Mouse (Mus musculus) cerebral cortex, adult 2 months (tissue): Measurements from ENCODE around the gene Lrsam1.

Experiments
- WGBS: fragments of 180-500 bp; shearing (Covaris S2); methylation state at CpG from one replicate; pipeline ENCODE4 v1.1.7; 2018; 5-methylcytosine and 5-hydroxymethylcytosine counted together

The Lrsam1 gene

GRCm38 (mm10) chr2:32966689-32967631 is 5.5 kb upstream of the Lrsam1 start:
- WGBS = under 1% methylated on average over 55 of the region's 55 CpGs

DNA sequence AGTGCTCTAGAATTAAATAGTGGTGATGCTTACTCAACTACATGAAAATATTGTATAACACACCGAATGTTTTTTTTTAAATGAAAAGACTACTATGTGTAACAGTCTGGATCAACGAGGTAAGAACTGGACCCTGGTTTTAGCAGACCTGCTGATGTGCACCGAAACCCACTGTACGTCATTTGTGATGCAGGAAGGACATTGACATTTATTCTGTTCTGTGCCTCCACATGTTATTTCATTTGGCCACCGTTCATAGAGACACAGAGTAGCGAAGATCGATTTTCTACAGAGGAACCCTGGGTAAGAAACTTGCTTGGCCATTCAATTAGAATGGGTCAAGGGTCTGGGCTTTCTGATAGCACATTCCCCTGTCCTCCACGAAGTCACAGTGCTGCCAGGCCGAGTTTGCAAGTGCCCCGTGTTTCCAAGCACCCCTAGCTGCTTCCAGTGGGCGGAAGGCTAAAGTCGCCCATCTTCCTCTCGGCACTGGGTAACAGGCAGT is 4.8 kb upstream of the Lrsam1 start:
- WGBS = 7% methylated on average over 13 of the region's 13 CpGs

- 20% methylated on average over 7 of the region's 7 CpGs for WGBS
Measured at GRCm38 (mm10) chr2:32965511-32966183, 4.2 kb upstream of the Lrsam1 start.

DNA sequence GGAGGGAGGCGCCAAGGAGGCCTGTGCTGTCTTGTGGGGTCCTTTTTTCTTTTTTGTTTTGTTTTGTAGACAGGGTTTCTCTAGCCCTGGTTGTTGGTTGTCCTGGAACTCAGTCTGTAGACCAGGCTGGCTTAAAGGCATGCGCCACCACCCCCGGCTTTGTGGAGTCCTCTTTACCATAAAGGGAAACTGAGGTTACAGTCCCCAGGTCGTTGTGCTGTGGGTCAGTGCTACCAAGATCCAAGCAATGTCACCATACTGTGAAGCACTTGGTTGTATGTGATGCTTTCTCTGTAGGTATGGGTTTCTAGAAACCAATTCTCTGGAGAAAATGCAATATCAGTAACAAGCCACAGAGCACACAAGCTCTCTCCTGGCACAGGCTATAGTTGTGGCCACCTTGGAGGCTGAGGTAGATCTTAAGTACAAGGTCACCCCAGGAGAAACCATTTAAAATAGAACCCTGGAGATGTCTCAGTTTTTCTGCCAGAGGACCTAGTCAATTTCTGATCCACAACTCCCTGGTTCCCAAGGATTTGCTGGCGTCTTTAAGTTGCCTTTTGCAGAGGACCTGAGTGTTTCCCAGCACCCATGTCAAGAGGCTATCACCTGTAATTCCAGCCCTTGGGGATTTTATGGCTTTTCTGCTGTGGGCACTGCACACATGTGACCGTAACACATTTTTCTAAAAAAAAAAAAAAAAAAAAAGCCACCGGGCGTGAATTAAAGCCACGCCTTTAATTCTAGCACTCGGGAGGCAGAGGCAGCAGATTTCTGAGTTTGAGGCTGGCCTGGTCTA is 3.4 kb upstream of the Lrsam1 start:
- WGBS = 42% methylated on average over 10 of the region's 10 CpGs

GRCm38 (mm10) chr2:32963981-32964380 is 2.6 kb upstream of the Lrsam1 start:
- 83% methylated on average over 1 of the region's 1 CpGs for WGBS

DNA sequence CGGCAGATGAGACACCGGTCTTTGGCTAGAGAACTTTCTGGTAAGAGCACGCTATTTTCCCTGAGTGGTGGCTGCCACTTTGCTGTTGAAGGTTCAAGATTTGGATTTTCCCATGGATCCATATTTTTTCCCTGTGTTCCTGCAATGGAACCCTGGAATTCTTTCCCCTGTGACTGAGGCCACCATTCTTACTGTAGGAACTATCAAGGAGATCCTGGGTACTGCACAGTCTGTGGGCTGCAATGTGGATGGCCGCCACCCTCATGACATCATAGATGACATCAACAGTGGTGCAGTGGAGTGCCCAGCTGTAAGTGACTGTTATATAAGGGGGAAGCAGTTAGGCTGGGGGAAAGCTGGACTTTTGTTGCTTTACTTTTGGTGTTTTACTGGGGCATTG is 2.1 kb upstream of the Lrsam1 start:
- WGBS = 65% methylated on average over 4 of the region's 4 CpGs

DNA sequence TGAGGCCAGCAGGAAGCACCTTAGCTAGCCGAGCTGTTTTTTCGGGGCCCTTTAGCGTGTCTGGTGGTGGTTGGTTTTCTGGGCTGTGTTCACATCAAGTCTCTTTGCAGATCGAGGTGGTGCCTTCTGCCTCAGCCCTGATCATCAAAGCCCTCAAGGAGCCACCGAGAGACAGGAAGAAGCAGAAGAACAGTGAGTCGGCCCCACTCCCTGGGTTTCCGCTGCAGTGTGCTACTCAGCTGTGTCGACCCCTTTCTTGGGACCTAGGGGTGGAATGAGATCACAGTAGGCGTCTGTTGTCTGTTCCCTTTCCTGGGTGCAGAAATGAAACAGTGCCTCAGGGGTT is 1.4 kb upstream of the Lrsam1 start:
- 14% methylated on average over 9 of the region's 9 CpGs for WGBS

DNA sequence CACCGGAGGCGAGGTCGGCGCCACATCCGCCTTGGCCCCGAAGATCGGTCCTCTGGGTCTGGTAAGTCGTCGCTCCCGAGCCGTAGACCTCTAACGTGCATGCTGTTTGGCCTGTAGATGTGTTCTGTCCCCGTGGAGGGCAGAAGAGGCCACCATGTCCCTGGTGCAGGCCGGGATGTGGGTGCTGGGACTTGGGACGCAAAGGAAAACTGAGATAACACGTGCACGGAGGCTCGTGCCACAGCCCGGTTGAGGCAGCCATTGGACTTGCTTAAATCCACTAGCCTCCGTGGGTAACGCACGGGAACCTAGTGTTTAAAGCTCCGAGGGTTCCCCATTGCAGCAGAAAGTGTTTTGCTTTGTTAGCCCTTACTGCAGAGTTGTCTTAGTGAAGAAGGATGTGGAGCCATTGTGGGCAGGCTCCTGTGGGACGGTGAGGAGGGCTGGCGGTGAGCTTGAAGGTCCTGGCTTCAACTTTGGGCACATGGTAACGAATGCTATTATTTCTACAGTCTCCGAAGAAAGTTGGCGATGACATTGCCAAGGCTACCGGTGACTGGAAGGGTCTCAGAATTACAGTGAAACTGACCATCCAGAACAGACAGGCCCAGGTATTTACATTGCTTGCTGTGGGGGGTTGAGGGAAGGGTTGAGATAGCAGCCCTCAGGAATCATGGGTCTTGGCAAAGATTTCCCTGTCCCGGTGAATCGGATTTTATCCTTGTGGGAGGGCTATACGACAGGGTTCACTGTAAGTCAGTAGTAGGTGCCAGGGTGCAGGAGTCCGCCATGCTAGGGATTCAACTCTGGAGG is 854 bp upstream of the Lrsam1 start:
- 3% methylated on average over 33 of the region's 33 CpGs for WGBS

- WGBS = 79% methylated on average over 4 of the region's 4 CpGs
Measured at GRCm38 (mm10) chr2:32960273-32960672, 1.1 kb downstream of the Lrsam1 start.

- 50% methylated on average over 8 of the region's 8 CpGs for WGBS
Measured at GRCm38 (mm10) chr2:32957344-32957743, 4.1 kb downstream of the Lrsam1 start.

- 97% methylated on average over 2 of the region's 2 CpGs for WGBS
Measured at GRCm38 (mm10) chr2:32954581-32954980, 6.8 kb downstream of the Lrsam1 start.

DNA sequence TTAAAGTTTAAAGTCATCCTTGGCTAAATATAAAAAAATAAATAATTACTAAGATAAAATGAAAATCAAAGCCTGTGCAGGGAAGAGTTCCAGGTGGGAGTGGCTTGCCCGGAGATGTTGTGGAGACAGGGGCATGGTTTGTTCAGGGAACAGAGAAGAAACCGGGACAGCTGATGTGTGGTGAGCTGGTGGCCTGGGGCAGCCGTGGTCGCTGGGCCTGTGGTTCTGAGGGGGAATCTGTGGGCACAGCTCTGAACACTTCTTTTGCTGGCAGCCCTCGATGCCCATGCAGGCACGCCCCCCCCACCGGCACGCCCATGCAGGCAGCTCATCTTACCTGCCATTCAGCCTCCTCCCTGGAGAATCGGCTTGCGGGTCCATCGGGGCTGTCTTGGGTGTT is 14.0 kb downstream of the Lrsam1 start:
- WGBS = 84% methylated on average over 11 of the region's 11 CpGs

GRCm38 (mm10) chr2:32940483-32940882 is 20.9 kb downstream of the Lrsam1 start:
- 94% methylated on average over 4 of the region's 4 CpGs for WGBS

- WGBS = 55% methylated on average over 5 of the region's 5 CpGs
Measured at GRCm38 (mm10) chr2:32939418-32939817, 22.0 kb downstream of the Lrsam1 start.

- 92% methylated on average over 5 of the region's 5 CpGs for WGBS
Measured at GRCm38 (mm10) chr2:32938741-32939140, 22.7 kb downstream of the Lrsam1 start.

- 84% methylated on average over 7 of the region's 7 CpGs for WGBS
Measured at GRCm38 (mm10) chr2:32931730-32932129, 29.7 kb downstream of the Lrsam1 start.

DNA sequence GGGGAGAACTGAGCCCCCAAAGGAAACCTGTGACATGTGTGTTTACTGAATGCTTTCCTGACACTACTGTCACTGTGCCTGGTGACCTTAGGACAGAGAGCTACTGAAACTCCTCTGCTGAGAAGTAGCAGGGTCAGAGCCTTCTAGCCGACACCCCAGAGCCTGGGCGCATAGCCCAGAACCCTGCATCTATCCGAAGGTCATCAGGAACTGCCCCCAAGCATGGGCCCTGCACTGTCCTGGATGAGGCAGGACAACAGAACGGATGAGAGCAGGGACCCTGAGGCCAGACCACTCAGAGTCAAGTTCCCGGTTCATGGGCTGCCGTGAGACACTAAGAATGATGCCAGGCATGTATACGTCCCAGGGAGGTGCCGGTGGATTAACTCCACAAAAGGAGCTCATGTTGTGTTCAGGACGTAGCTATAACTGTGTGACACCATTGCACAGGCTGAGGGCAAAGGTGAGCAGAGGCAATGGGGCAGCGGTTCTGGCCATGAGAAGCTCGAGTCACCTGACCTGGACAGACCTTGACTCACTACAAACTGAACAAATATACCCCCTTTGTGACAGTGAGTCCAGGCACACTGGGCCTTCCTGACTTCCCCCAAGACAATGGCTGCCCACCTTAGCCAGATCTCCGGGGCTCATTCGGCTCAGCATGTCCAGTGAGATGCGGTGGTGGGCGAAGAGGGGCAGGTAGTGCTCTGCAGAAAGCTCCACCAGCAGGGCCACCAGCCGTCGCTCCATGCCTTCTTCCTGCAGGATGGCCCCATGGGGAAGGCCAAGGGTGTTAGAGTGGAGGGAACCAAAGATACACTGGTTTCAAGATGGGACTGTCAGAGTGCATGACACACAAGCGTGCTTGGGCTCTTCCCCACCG is 32.2 kb downstream of the Lrsam1 start:
- WGBS = 81% methylated on average over 19 of the region's 19 CpGs

GRCm38 (mm10) chr2:32928235-32928946 is 33.0 kb downstream of the Lrsam1 start:
- WGBS = 33% methylated on average over 10 of the region's 10 CpGs

DNA sequence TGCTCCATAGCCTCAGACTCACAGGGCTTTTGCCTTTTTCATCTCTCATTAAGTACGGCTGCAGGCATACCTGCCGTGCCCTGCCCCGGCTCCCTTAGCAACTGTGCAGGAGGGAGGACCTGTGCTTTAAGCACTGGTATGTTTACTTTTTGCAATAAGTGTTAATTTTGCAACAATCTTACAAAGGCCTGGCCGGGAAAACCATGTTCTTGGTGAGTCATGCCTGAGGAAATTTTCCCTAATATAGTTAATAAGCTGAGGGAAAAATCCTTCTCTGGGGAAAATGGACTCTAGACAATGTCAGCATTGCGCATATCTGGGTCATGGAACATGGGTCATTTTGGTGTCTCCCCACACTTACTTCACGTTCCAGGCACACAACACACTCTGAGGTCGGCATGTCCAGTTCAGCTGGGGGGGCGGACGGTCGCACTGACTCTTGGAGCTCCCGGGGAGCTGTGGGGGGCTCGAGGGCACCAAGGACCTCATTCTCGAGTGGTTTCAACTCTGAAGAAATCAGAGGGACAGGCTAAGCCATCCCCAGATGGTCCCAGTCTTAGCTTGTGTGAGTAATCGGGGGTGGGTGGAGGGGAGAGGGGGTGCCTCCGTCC is 33.7 kb downstream of the Lrsam1 start:
- WGBS = 72% methylated on average over 15 of the region's 15 CpGs
